Mouse (Mus musculus) right cerebral cortex, adult 2 months (tissue): ENCODE results near the gene Gadd45gip1.
"Not testable (repeated sequence)": the region's sequence is repeated elsewhere in the genome, so short reads cannot be mapped to it uniquely, and the experiment has no call there.

ENCODE experiments used
- DNase-seq, 2 experiments: peaks; one replicate each; pipeline ENCODE4 v3.0.0; 2021 to 2022; ENCODE audit warnings: low spot score in 2 of 2

Gene Gadd45gip1

GRCm38 (mm10) chr8:84797256-84797797 lies 34.0 kb upstream of the Gadd45gip1 start:
- no peak for DNase-seq

GRCm38 (mm10) chr8:84797971-84798370 lies 33.4 kb upstream of the Gadd45gip1 start:
- DNase-seq: no peak

GRCm38 (mm10) chr8:84798446-84799135 lies 32.7 kb upstream of the Gadd45gip1 start:
- DNase-seq: no peak

- no peak for DNase-seq
These were observed 32.0 kb upstream of the Gadd45gip1 start for GRCm38 (mm10) chr8:84799136-84799931.

- no peak for DNase-seq
These were observed 31.1 kb upstream of the Gadd45gip1 start, which contains the start of gene Nfix for GRCm38 (mm10) chr8:84799999-84800831. Gene Nfix (minus strand): TSS chr8:84800344.

- no peak for DNase-seq
These were observed 25.3 kb upstream of the Gadd45gip1 start for GRCm38 (mm10) chr8:84806031-84806430.

GRCm38 (mm10) chr8:84809109-84809940 lies 22.0 kb upstream of the Gadd45gip1 start:
- DNase-seq: no peak

GRCm38 (mm10) chr8:84809941-84810280 lies 21.4 kb upstream of the Gadd45gip1 start:
- no peak for DNase-seq

GRCm38 (mm10) chr8:84810896-84811295 lies 20.4 kb upstream of the Gadd45gip1 start:
- peak; percentile 97 to 98 for DNase-seq

- no peak for DNase-seq
These were observed 20.0 kb upstream of the Gadd45gip1 start for GRCm38 (mm10) chr8:84811303-84811702.

GRCm38 (mm10) chr8:84813059-84813458 lies 18.3 kb upstream of the Gadd45gip1 start:
- peak; percentile 85 to 92 for DNase-seq

GRCm38 (mm10) chr8:84813830-84814229 lies 17.5 kb upstream of the Gadd45gip1 start:
- DNase-seq: no peak

- DNase-seq: no peak
These were observed 17.1 kb upstream of the Gadd45gip1 start for GRCm38 (mm10) chr8:84814240-84814554.

GRCm38 (mm10) chr8:84814555-84815441 lies 16.5 kb upstream of the Gadd45gip1 start:
- DNase-seq: no peak

- peak; percentile 98 to 99 for DNase-seq
These were observed 15.8 kb upstream of the Gadd45gip1 start for GRCm38 (mm10) chr8:84815547-84815946.

GRCm38 (mm10) chr8:84816117-84816516 lies 15.2 kb upstream of the Gadd45gip1 start:
- no peak for DNase-seq

- no peak for DNase-seq
These were observed 8.6 kb upstream of the Gadd45gip1 start, which contains the start of gene Dand5 for GRCm38 (mm10) chr8:84822723-84823122. Gene Dand5 (minus strand): TSS chr8:84822823.

GRCm38 (mm10) chr8:84823653-84824052 lies 7.7 kb upstream of the Gadd45gip1 start:
- peak in 1 of 2 experiments; percentile 62 for DNase-seq

- no peak for DNase-seq
These were observed 5.7 kb upstream of the Gadd45gip1 start for GRCm38 (mm10) chr8:84825636-84826035.

- DNase-seq: not testable (repeated sequence)
These were observed 4.8 kb upstream of the Gadd45gip1 start for GRCm38 (mm10) chr8:84826518-84826917.
